Mouse (Mus musculus) liver, embryonic 13.5 days (tissue): Measurements from ENCODE around the gene Kl. TPM values are rescaled to one million over a fixed set of nuclear protein-coding genes. Genes with fewer than 3 reads are reported as not detected.

Source experiments
- ATAC-seq: fragments of 200-750 bp; cut with Nextera tagmentation; 2 replicates; pipeline ENCODE4 v1.8.0; 2017; ENCODE audit warnings: low read depth, mild to moderate bottlenecking, moderate number of reproducible peaks, moderate library complexity
- DNase-seq: peaks from one replicate; pipeline ENCODE4 v3.0.0; 2022
- H3K27ac ChIP-seq: fragments of 300-500 bp; sonication (generic); 2 replicates; pipeline ENCODE4 v1.5.1; 2015; ENCODE audit warnings: moderate library complexity, mild to moderate bottlenecking, inconsistent platforms
- H3K27me3 ChIP-seq: fragments of 300-500 bp; sonication (generic); 2 replicates; pipeline ENCODE4 v1.6.1; 2015; ENCODE audit warnings: mild to moderate bottlenecking, inconsistent platforms
- H3K36me3 ChIP-seq: fragments of 300-500 bp; sonication (generic); 2 replicates; pipeline ENCODE4 v1.6.1; 2015; ENCODE audit warnings: mild to moderate bottlenecking, inconsistent platforms
- H3K4me1 ChIP-seq: fragments of 300-500 bp; sonication (generic); replicated peaks from 2 replicates; pipeline ENCODE4 v1.6.1; 2015; ENCODE audit warnings: inconsistent platforms
- H3K4me2 ChIP-seq: fragments of 300-500 bp; sonication (generic); 2 replicates; pipeline ENCODE4 v1.6.1; 2015; ENCODE audit warnings: inconsistent platforms, mild to moderate bottlenecking, moderate library complexity
- H3K4me3 ChIP-seq: fragments of 300-500 bp; sonication (generic); replicated peaks from 2 replicates; pipeline ENCODE4 v1.5.1; 2015; ENCODE audit warnings: mild to moderate bottlenecking, inconsistent platforms
- H3K9ac ChIP-seq: fragments of 300-500 bp; sonication (generic); 2 replicates; pipeline ENCODE4 v1.6.1; 2015; ENCODE audit warnings: mild to moderate bottlenecking, inconsistent platforms
- H3K9me3 ChIP-seq: fragments of 300-500 bp; sonication (generic); replicated peaks from 2 replicates; pipeline ENCODE4 v1.6.1; 2016; ENCODE audit warnings: inconsistent platforms
- WGBS: fragments of 180-500 bp; shearing (Covaris S2); methylation state at CpG from one replicate; pipeline ENCODE4 v1.1.7; 2015; ENCODE audit not compliant: insufficient replicate concordance; 5-methylcytosine and 5-hydroxymethylcytosine counted together
- polyA plus RNA-seq: library from polyadenylated mRNA; unstranded; fragments of >200 nt; fragmentation: Nextera tagmentation; extraction: Ambion mirVana; gene quantifications from 2 replicates; pipeline ENCODE4 v1.2.1, GENCODE M21; 2015

The Kl gene
- polyA plus RNA-seq, 1 experiment from 2014 or later = 0.03 TPM

GRCm38 (mm10) chr5:150967925-150968324 lies 15.5 kb downstream of the Kl start:
- H3K4me1 ChIP-seq = no peaks in the 10 kb centered on the region
- no peak for DNase-seq
- H3K4me3 ChIP-seq = no peak overlapping the region
- H3K9ac ChIP-seq = no peak overlapping the region
- H3K4me2 ChIP-seq = no peak overlapping the region
- no peaks in the 10 kb centered on the region for H3K36me3 ChIP-seq
- H3K27ac ChIP-seq = no peak overlapping the region
- no peak for ATAC-seq
- WGBS = 85% methylated on average over 2 of the region's 2 CpGs
- no peaks in the 10 kb centered on the region for H3K27me3 ChIP-seq
- no peaks in the 10 kb centered on the region for H3K9me3 ChIP-seq

GRCm38 (mm10) chr5:150970551-150970950 lies 18.1 kb downstream of the Kl start:
- Histone ChIP-seq H3K4me1 (no peaks in the 10 kb centered on the region), H3K36me3 (no peaks in the 10 kb centered on the region), H3K9ac (no peak overlapping the region), H3K9me3 (no peaks in the 10 kb centered on the region), H3K27ac (no peak overlapping the region), H3K4me2 (no peak overlapping the region), H3K27me3 (no peaks in the 10 kb centered on the region), H3K4me3 (no peak overlapping the region)
- DNase-seq = no peak
- no peak for ATAC-seq
- 35% methylated on average over 3 of the region's 3 CpGs for whole genome bisulfite sequencing

GRCm38 (mm10) chr5:150971126-150971525 lies 18.7 kb downstream of the Kl start:
- H3K4me3 ChIP-seq = no peak overlapping the region
- H3K4me1 ChIP-seq = no peaks in the 10 kb centered on the region
- no peak overlapping the region for H3K9ac ChIP-seq
- DNase-seq (no peak), ATAC-seq (no peak)
- H3K27ac ChIP-seq = no peak overlapping the region
- H3K27me3 ChIP-seq = no peaks in the 10 kb centered on the region
- whole genome bisulfite sequencing = 67% methylated on average over 6 of the region's 6 CpGs
- H3K36me3 ChIP-seq = no peaks in the 10 kb centered on the region
- no peak overlapping the region for H3K4me2 ChIP-seq
- no peaks in the 10 kb centered on the region for H3K9me3 ChIP-seq

- DNase-seq = no peak
Observed at GRCm38 (mm10) chr5:150974226-150974625, 21.8 kb downstream of the Kl start.

GRCm38 (mm10) chr5:150977383-150977958 lies 25.1 kb downstream of the Kl start:
- no peaks in the 10 kb centered on the region for H3K36me3 ChIP-seq
- H3K4me1 ChIP-seq = no peaks in the 10 kb centered on the region
- no peak overlapping the region for H3K4me3 ChIP-seq
- no peaks in the 10 kb centered on the region for H3K27me3 ChIP-seq
- ATAC-seq (no peak), DNase-seq (no peak)
- no peak overlapping the region for H3K9ac ChIP-seq
- no peak overlapping the region for H3K4me2 ChIP-seq
- 67% methylated on average over 14 of the region's 14 CpGs for WGBS
- no peak overlapping the region for H3K27ac ChIP-seq
- H3K9me3 ChIP-seq = no peaks in the 10 kb centered on the region

More at GRCm38 (mm10) chr5:150974226-150974625, 21.8 kb downstream of the Kl start:
- H3K4me3 ChIP-seq = no peak overlapping the region
- H3K9ac ChIP-seq = no peak overlapping the region
- no peaks in the 10 kb centered on the region for H3K9me3 ChIP-seq
- no peak for ATAC-seq
- no peaks in the 10 kb centered on the region for H3K36me3 ChIP-seq
- H3K27ac ChIP-seq = no peak overlapping the region
- WGBS = 76% methylated on average over 3 of the region's 3 CpGs
- H3K4me1 ChIP-seq = no peaks in the 10 kb centered on the region
- H3K27me3 ChIP-seq = no peaks in the 10 kb centered on the region
- H3K4me2 ChIP-seq = no peak overlapping the region

GRCm38 (mm10) chr5:150979341-150980136 lies 27.1 kb downstream of the Kl start:
- H3K4me1 ChIP-seq = no peaks in the 10 kb centered on the region
- no peaks in the 10 kb centered on the region for H3K36me3 ChIP-seq
- no peak overlapping the region for H3K4me3 ChIP-seq
- DNase-seq (no peak), ATAC-seq (no peak)
- no peaks in the 10 kb centered on the region for H3K27me3 ChIP-seq
- H3K27ac ChIP-seq = no peak overlapping the region
- no peaks in the 10 kb centered on the region for H3K9me3 ChIP-seq
- no peak overlapping the region for H3K9ac ChIP-seq
- WGBS = 63% methylated on average over 5 of the region's 5 CpGs
- H3K4me2 ChIP-seq = no peak overlapping the region

- WGBS = 67% methylated on average over 2 of the region's 2 CpGs
- Histone ChIP-seq H3K4me1 (no peaks in the 10 kb centered on the region), H3K27ac (no peak overlapping the region), H3K27me3 (no peaks in the 10 kb centered on the region), H3K36me3 (no peaks in the 10 kb centered on the region), H3K4me2 (no peak overlapping the region), H3K4me3 (no peak overlapping the region), H3K9ac (no peak overlapping the region), H3K9me3 (no peaks in the 10 kb centered on the region)
- DNase-seq (no peak), ATAC-seq (no peak)
Observed at GRCm38 (mm10) chr5:150982082-150982481, 29.7 kb downstream of the Kl start.

GRCm38 (mm10) chr5:150994096-150994495 lies 41.7 kb downstream of the Kl start:
- DNase-seq = no peak
- Histone ChIP-seq H3K9ac (no peak overlapping the region), H3K4me2 (no peak overlapping the region), H3K36me3 (no peaks in the 10 kb centered on the region), H3K27ac (no peak overlapping the region), H3K9me3 (no peaks in the 10 kb centered on the region), H3K27me3 (no peaks in the 10 kb centered on the region), H3K4me3 (no peak overlapping the region), H3K4me1 (no peaks in the 10 kb centered on the region)
- 74% methylated on average over 7 of the region's 7 CpGs for WGBS
- no peak for ATAC-seq

- no peaks in the 10 kb centered on the region for H3K4me1 ChIP-seq
- no peak overlapping the region for H3K4me3 ChIP-seq
- no peaks in the 10 kb centered on the region for H3K9me3 ChIP-seq
- H3K27ac ChIP-seq = no peak overlapping the region
- no peaks in the 10 kb centered on the region for H3K27me3 ChIP-seq
- DNase-seq (no peak), ATAC-seq (no peak)
- no peaks in the 10 kb centered on the region for H3K36me3 ChIP-seq
- WGBS = 67% methylated on average over 2 of the region's 2 CpGs
- H3K4me2 ChIP-seq = no peak overlapping the region
- no peak overlapping the region for H3K9ac ChIP-seq
Observed at GRCm38 (mm10) chr5:150996586-150996985, 44.2 kb downstream of the Kl start.

- DNase-seq (no peak), ATAC-seq (no peak)
- Histone ChIP-seq H3K27me3 (no peaks in the 10 kb centered on the region), H3K9me3 (no peaks in the 10 kb centered on the region), H3K9ac (no peak overlapping the region), H3K4me2 (no peak overlapping the region), H3K4me3 (no peak overlapping the region), H3K36me3 (no peaks in the 10 kb centered on the region), H3K4me1 (no peaks in the 10 kb centered on the region), H3K27ac (no peak overlapping the region)
- WGBS = 68% methylated on average over 7 of the region's 7 CpGs
Observed at GRCm38 (mm10) chr5:151001111-151001510, 48.7 kb downstream of the Kl start.

- WGBS = 72% methylated on average over 4 of the region's 4 CpGs
Observed at GRCm38 (mm10) chr5:151002051-151002450, 49.6 kb downstream of the Kl start.

GRCm38 (mm10) chr5:151004216-151004755 lies 51.9 kb downstream of the Kl start:
- no peak for DNase-seq
- WGBS = 44% methylated on average over 1 of the region's 1 CpGs

More at GRCm38 (mm10) chr5:151002051-151002450, 49.6 kb downstream of the Kl start:
- Histone ChIP-seq H3K4me2 (no peak overlapping the region), H3K27ac (no peak overlapping the region), H3K9me3 (no peaks in the 10 kb centered on the region), H3K27me3 (no peaks in the 10 kb centered on the region), H3K4me3 (no peak overlapping the region), H3K4me1 (no peaks in the 10 kb centered on the region), H3K36me3 (no peaks in the 10 kb centered on the region), H3K9ac (no peak overlapping the region)
- ATAC-seq = no peak
- DNase-seq = no peak

More at GRCm38 (mm10) chr5:151004216-151004755, 51.9 kb downstream of the Kl start:
- ATAC-seq = no peak
- Histone ChIP-seq H3K27ac (no peak overlapping the region), H3K4me3 (no peak overlapping the region), H3K4me2 (no peak overlapping the region), H3K36me3 (no peaks in the 10 kb centered on the region), H3K4me1 (no peaks in the 10 kb centered on the region), H3K9me3 (no peaks in the 10 kb centered on the region), H3K27me3 (no peaks in the 10 kb centered on the region), H3K9ac (no peak overlapping the region)
